Mouse (Mus musculus) cerebellum, postnatal 25 days (tissue): ENCODE data around the gene Tfeb.

ENCODE experiments used
- DNase-seq, 2 experiments: peaks; one replicate each; pipeline ENCODE4 v3.0.0; 2021; ENCODE audit warnings: mixed read lengths in 2 of 2

Tfeb gene

DNA sequence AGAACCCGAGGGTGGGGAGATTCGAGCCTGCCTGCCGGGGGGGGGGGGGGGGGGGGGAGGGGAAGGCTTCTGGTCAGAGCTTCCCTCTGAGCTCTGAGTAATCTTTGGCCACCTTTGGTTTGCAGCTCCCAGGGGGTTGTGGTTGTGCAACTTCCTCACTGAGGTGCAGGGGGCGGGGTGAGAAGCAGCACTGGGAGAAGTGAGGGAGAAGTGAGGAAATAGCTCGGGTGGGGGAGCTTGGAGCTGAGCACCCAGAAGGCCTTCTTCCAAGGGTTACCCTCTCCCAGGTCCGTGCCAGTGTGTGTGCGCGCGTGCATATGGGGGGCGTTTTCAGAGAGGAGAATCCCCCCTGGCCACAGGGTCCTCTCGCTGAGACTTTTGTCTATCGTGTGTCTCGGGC lies 17.4 kb downstream of the Tfeb start:
- no peak for DNase-seq

GRCm38 (mm10) chr17:47756366-47756765 lies 19.5 kb downstream of the Tfeb start:
- DNase-seq: no peak

GRCm38 (mm10) chr17:47757056-47757610 lies 20.3 kb downstream of the Tfeb start:
- DNase-seq: no peak

DNA sequence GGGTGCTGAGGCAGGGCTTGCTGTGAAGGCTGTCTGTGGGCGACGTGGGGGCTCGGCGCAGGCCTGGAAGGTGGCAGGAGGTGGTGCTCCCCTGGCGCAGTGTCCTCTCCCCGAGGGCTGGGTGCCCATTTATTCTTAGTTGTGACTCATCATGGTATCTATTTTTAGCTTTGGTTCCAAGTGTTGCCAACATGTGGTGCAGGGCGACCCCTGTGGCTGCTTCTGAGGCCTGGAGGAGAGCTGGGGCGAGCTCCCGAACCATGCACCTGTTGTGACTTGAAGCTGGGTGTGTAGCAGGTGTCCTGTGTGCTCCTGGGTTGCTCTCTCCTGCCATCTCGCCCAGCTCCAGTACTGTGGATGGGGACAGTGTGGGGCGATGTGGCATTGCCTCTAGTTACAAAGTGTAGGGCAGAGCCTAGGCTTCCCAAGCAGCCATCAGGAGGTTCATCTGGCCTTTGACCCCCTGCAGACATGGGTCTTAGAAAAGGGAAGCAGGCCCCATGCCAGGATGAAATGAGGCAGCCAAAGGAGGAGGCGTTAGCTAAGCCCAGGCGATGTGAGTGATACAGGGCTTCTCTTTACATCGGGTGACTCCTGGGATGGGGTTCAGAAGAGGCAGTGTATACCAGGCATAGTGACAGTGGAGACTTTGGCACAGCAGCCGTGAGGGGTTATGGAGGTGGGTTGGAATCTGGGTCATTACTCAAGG lies 23.0 kb downstream of the Tfeb start:
- peak; percentile 59 to 70 for DNase-seq

DNA sequence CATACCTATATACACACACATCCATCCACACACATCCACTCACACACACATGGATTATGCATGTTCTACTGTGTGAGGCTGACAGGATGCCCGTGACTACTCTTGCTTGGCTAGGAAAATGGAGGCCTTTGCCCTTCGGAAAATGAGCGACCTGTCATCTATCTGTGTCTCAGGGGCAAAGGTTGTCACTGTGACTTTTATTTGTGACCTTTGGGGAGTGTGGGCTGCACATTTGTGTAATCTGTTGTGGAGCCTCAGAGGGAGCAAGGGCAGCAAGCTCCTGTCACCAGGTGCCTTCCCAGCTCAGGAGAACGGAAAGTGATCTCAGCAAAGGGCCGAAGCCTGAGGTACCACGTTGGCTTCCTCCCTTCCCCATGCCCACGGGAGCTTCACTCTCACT lies 25.2 kb downstream of the Tfeb start:
- DNase-seq: no peak

GRCm38 (mm10) chr17:47762518-47763340 lies 25.9 kb downstream of the Tfeb start:
- DNase-seq: peak; percentile 67 to 76

GRCm38 (mm10) chr17:47765986-47766385 lies 29.2 kb downstream of the Tfeb start:
- DNase-seq: no peak

DNA sequence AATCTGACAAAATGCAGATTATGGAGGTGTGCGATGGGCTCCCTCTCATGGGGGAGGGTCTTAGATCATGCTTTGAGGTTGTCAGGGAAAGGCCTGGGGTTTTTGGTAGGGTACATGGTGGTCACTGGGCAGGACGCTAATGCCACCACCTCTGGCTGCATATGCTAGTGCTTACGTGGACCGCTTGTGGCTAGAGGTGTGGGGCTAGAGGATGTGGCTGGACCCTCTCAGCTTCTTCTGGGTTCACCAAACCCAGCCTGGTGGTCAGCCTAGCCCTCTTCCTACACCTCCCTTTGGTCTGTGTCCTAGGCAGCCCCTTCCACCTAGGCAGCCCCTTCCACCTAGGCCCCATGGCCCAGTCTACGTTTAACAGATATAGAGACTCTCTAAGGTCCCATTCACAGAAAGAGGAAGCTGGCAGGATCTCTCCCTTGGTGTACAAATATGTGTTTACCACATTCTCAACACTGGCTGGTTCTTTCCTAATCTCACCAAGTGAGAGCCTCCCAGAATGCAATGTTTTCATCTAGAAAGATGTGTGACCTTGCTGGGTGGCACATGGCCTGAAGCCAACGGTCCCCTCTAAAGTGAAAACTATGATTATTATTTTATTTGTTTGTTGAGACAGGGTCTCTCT lies 29.7 kb downstream of the Tfeb start:
- DNase-seq: no peak

DNA sequence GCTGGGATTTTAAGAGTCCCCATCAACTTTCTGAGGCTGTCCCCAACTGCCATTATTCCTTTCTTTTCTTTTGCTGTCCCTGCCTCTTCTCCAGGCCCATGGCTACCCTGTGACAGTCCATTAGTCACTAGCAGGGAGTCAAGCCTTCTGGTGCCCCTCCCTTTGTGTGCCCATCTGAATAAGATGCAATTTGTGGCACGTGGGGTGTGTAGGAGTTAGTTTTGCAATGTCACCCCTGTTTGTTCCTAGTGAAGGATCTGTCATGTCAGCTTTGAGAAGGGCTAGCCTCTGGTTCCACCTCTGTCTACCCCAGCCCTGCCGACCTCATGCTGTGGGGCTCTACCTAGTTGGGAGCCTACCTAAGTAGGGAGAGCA lies 30.2 kb downstream of the Tfeb start:
- no peak for DNase-seq

GRCm38 (mm10) chr17:47767456-47768141 lies 30.8 kb downstream of the Tfeb start:
- DNase-seq: no peak

GRCm38 (mm10) chr17:47768707-47769276 lies 32.0 kb downstream of the Tfeb start:
- DNase-seq: no peak

DNA sequence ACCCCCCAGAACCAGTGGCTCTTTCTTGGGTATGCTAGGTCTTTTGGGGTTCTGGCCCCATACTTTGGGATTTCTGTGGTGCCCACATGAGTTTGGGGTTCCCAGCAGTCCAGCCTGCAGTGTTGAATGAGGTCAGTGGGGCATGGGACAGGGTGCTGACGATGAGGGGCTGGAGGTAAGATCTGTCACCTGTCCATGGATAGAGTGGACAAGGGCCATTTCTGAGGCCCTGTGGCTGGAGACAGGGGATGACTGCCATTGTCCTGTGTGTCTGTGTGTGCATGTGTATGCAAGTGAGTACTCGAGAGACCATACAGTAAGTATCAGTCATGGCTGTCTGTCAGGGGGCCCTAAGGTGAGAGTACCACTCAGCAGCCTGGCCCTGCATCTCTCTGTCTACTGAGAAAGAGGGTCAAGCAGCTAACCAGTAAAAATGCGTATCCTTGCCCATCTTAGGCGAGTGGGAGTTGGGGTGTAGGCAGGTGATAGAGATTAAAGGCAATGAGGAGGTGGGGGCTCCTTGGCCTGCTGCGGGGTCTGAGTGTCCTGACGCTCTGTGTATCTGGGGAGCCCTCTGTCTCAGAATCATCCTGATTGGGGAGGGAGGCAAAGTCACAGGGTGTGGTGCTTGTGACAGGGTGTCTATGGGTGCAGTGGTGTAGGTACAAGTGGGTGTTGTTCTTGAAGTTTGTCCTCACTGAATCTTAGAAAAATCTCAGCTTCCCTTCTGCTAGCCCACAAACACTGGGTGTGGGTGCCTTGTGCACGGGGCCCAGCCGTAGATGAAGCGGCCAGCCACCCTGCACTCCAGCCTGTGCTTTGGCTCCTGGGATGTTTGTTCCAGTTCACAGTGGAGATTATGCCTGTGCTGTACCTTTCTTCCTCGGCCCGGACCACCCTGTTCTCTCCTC lies 32.8 kb downstream of the Tfeb start:
- no peak for DNase-seq

- DNase-seq: no peak
Observed at GRCm38 (mm10) chr17:47773604-47774003, 36.8 kb downstream of the Tfeb start.

- no peak for DNase-seq
Observed at GRCm38 (mm10) chr17:47777141-47777540, 40.3 kb downstream of the Tfeb start.

DNA sequence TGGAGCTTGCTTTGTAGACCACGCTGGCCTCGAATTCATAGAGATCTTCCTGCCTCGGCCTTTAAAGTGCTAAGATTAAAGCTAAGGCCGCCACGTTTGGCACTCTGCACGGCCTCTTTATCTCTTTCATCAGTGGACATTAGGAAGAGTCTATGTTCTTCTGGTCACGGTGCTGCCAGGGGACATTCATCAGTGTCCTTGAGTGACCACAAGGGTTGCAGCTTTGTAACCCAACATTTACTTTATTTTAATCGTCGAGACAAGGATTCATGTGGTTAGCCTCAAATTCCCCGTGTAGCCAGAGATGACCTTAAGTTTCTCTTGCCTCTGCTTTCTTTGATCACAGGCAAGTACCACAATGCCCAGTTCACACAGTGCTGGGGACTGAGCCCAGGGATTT lies 43.6 kb downstream of the Tfeb start:
- no peak for DNase-seq

GRCm38 (mm10) chr17:47782486-47782885 lies 45.7 kb downstream of the Tfeb start:
- no peak for DNase-seq

DNA sequence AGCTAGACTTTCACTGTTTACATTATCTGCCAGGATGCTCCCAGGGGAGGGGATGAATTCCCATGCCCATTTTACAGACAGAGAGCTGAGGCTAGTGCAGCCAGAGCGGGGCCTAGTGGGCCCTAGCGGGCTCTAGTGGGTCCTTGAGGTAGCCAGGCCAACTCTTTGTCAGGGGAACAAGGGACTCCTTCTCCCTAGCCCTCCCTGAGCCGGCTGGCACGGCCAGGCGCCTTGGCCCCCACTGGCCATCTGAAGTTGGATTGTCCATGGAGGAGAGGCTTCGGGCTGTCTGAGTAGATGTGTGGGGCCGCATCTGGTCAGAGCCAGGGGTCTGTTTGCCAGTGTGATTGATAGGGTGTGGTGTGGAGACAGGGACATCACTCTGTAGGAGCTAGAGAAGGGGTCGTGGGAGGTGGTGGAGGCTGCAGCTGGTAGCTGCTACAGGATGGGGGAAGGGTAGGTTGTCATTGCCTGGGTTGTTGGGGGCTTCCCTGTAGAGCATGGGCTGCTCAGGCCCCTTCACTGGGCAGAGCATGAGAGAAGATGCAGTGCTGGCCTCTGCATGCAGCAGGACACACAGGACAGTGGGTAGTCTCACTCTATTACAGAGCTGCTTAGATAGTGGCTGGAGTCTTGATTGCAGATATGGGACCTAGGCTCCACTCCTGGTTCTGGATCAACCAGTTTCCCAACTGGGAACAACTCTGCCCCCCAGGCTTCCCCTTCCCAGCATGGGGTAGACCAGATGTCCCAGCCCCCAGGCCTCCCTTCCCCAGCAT lies 46.8 kb downstream of the Tfeb start:
- no peak for DNase-seq

GRCm38 (mm10) chr17:47784411-47784810 lies 47.6 kb downstream of the Tfeb start:
- no peak for DNase-seq

- DNase-seq: no peak
Observed at GRCm38 (mm10) chr17:47787632-47788031, 50.8 kb downstream of the Tfeb start.

DNA sequence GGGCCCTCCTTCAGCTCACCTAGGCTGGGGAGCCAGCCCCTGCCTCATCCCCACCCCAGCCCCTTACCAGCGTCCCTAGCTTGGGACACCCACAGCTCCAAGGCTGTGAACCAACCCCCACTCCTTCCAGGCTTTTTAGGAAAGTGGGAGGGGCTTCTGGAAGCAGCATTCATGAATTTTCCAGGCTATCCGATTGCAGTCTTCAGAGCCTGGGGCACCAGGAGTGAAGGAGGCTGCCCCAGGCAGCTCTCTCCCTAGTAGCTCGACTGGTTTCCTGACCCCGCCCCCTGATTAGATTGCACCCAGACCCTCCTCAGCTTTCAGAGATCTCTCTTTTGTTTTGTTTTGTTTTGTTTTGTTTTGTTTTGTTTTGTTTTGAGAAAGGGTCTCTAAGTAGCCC lies 51.5 kb downstream of the Tfeb start:
- DNase-seq: no peak

GRCm38 (mm10) chr17:47788996-47789395 lies 52.2 kb downstream of the Tfeb start:
- DNase-seq: no peak
